Mouse (Mus musculus) embryonic facial prominence, embryonic 10.5 days (tissue): ENCODE measurements at regions not wholly inside any gene's neighbourhood (a gene's known extent, or its start where the extent isn't known, plus 50 kb on each side); places are given as distances from the start of the nearest gene placed in this dataset.

Experiments used
- DNase-seq: peaks from one replicate; pipeline ENCODE4 v3.0.0-alpha.2; 2017; ENCODE audit warnings: low spot score
- H3K27ac ChIP-seq: fragments of 300-500 bp; sonication (generic); replicated peaks from 2 replicates; pipeline ENCODE4 v1.5.1; 2016; ENCODE audit warnings: mild to moderate bottlenecking
- H3K27me3 ChIP-seq: fragments of 300-500 bp; sonication (generic); replicated peaks from 2 replicates; pipeline ENCODE4 v1.6.1; 2016; ENCODE audit warnings: low read depth, mild to moderate bottlenecking; ENCODE audit not compliant: poor library complexity, severe bottlenecking
- H3K36me3 ChIP-seq: fragments of 300-500 bp; sonication (generic); replicated peaks from 2 replicates; pipeline ENCODE4 v1.6.1; 2016; ENCODE audit warnings: mild to moderate bottlenecking, moderate library complexity
- H3K4me1 ChIP-seq: fragments of 300-500 bp; sonication (generic); 2 replicates; pipeline ENCODE4 v1.6.1; 2016
- H3K4me3 ChIP-seq: fragments of 300-500 bp; sonication (generic); 2 replicates; pipeline ENCODE4 v1.5.1; 2016; ENCODE audit warnings: mild to moderate bottlenecking, moderate library complexity
- H3K9me3 ChIP-seq: fragments of 300-500 bp; sonication (generic); 2 replicates; pipeline ENCODE4 v1.6.1; 2016; ENCODE audit warnings: mild to moderate bottlenecking
- WGBS: fragments of 180-500 bp; shearing (Covaris S2); methylation state at CpG from one replicate; pipeline ENCODE4 v1.1.7; 2016; 5-methylcytosine and 5-hydroxymethylcytosine counted together

DNA sequence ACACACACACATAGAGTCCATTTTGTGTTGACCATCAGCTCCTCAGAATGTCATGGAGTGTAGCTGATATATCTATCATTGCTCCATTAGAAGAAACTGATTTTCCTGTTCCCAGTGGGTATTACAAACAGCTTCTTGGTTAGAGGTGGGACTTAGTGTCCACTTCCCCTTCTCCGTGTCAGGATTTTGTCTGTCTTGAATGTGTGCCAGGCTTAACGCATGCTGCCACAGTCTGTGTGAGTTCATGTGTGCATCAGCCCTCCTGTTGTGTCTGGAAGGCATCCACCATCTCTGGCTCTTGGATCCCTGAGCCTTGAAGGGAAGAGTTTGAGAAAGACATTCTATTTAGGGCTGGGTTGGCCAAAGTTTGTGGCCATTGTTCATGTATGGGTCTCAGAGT, 57.2 kb upstream of the Slc1a1 start:
- no peak overlapping the region for H3K27ac ChIP-seq
- H3K36me3 ChIP-seq: no peaks in the 10 kb centered on the region
- no peak overlapping the region for H3K4me3 ChIP-seq
- no peaks in the 10 kb centered on the region for H3K9me3 ChIP-seq
- 86% methylated on average over 2 of the region's 2 CpGs for WGBS
- no peaks in the 10 kb centered on the region for H3K27me3 ChIP-seq
- H3K4me1 ChIP-seq: no peaks in the 10 kb centered on the region
- DNase-seq: no peak

DNA sequence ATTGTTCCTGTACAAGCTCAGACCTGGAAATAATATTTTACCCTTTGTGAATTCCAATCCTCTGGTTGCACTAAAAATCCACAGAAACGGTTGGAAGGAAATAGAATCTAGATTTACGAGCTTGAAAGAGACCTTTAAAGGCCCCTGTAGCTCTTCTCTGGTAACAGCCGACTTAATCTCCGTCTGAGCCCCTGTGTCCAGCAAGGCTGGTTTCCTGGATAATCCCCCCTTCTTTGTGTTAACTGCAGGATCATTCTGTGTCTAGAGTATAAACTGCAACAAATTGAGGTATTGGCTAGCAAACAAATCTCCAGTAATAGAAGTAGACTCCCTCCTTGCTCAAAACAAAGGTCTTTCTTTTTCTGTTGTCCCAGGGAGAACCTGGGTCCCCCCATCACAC, 56.5 kb upstream of the Slc1a1 start:
- no peaks in the 10 kb centered on the region for H3K27me3 ChIP-seq
- no peak overlapping the region for H3K27ac ChIP-seq
- no peaks in the 10 kb centered on the region for H3K4me1 ChIP-seq
- no peak for DNase-seq
- H3K36me3 ChIP-seq: no peaks in the 10 kb centered on the region
- WGBS: 64% methylated on average over 4 of the region's 4 CpGs
- no peak overlapping the region for H3K4me3 ChIP-seq
- H3K9me3 ChIP-seq: no peaks in the 10 kb centered on the region

DNA sequence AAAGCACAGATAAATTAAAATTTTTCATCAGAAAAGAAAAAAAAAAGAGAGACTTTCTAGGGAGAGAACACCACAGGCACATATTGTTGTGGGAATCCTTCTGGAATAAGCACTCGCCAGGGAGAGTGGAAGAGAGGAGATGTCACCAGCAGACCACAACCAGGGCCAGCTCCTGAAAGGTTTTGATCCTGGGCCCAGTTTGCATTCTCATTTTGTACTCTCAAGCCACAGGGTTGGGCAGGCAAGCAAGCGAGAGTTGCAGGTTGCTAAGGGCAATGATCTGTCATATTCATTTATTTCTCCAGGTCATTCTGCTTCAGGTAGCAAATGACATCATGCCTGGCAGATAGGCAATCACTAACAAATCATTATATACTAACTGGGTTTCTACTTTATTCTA, 52.9 kb upstream of the Slc1a1 start:
- WGBS: 77% methylated on average over 2 of the region's 2 CpGs
- Histone ChIP-seq H3K27me3 (no peaks in the 10 kb centered on the region), H3K36me3 (no peaks in the 10 kb centered on the region), H3K4me3 (no peak overlapping the region), H3K27ac (no peak overlapping the region), H3K4me1 (no peaks in the 10 kb centered on the region), H3K9me3 (no peaks in the 10 kb centered on the region)
- DNase-seq: no peak
